Mouse (Mus musculus) liver, postnatal 0 days (tissue): ENCODE results near the gene Wdr1. TPM values are rescaled to one million over a fixed set of nuclear protein-coding genes. Genes with fewer than 3 reads are reported as not detected.

Source experiments
- ATAC-seq: fragments of 200-750 bp; cut with Nextera tagmentation; 2 replicates; pipeline ENCODE4 v1.8.0; 2017; ENCODE audit warnings: mild to moderate bottlenecking, moderate library complexity
- DNase-seq: peaks from one replicate; pipeline ENCODE4 v3.0.0-alpha.2; 2016
- H3K27ac ChIP-seq: fragments of 300-500 bp; sonication (generic); 2 replicates; pipeline ENCODE4 v1.5.1; 2014; ENCODE audit warnings: antibody characterized with exemption, moderate library complexity, mild to moderate bottlenecking, low read depth
- H3K27me3 ChIP-seq: fragments of 300-500 bp; sonication (generic); 2 replicates; pipeline ENCODE4 v1.6.1; 2014; ENCODE audit warnings: low read length, control low read depth, mixed read lengths; ENCODE audit not compliant: insufficient read depth
- H3K36me3 ChIP-seq: fragments of 300-500 bp; sonication (generic); replicated peaks from 2 replicates; pipeline ENCODE4 v1.6.1; 2014; ENCODE audit warnings: mild to moderate bottlenecking, control low read depth, low read length, moderate library complexity, mixed read lengths; ENCODE audit not compliant: insufficient read depth
- H3K4me1 ChIP-seq: fragments of 300-500 bp; sonication (generic); 2 replicates; pipeline ENCODE4 v1.6.1; 2014; ENCODE audit warnings: antibody characterized with exemption, mild to moderate bottlenecking, control low read depth; ENCODE audit not compliant: insufficient read depth
- H3K4me2 ChIP-seq: fragments of 300-500 bp; sonication (generic); 2 replicates; pipeline ENCODE4 v1.6.1; 2014; ENCODE audit warnings: low read depth, mild to moderate bottlenecking, low read length, moderate library complexity, mixed read lengths
- H3K4me3 ChIP-seq: fragments of 300-500 bp; sonication (generic); 2 replicates; pipeline ENCODE4 v1.5.1; 2014; ENCODE audit warnings: low read depth, low read length
- H3K9ac ChIP-seq: fragments of 300-500 bp; sonication (generic); replicated peaks from 2 replicates; pipeline ENCODE4 v1.6.1; 2014; ENCODE audit warnings: mild to moderate bottlenecking, moderate library complexity
- H3K9me3 ChIP-seq: fragments of 300-500 bp; sonication (generic); 2 replicates; pipeline ENCODE4 v1.6.1; 2016; ENCODE audit warnings: mild to moderate bottlenecking, control low read depth, low read length, mixed read lengths
- CTCF ChIP-seq: sonication (generic); IDR thresholded peaks from 2 replicates; pipeline ENCODE4 v1.5.1; 2016; ENCODE audit warnings: antibody characterized with exemption, low read depth
- EP300 ChIP-seq: IDR thresholded peaks from 2 replicates; pipeline ENCODE4 v1.6.1; 2016; ENCODE audit warnings: antibody characterized with exemption, low read depth, mild to moderate bottlenecking
- WGBS: fragments of 180-500 bp; shearing (Covaris S2); extraction: QIAGEN DNeasy Blood & Tissue Kit; methylation state at CpG from one replicate; pipeline ENCODE4 v1.1.7; 2014; ENCODE audit not compliant: insufficient replicate concordance; 5-methylcytosine and 5-hydroxymethylcytosine counted together
- polyA plus RNA-seq: library from polyadenylated mRNA; unstranded; fragments of >200 nt; fragmentation: Nextera tagmentation; extraction: Ambion mirVana; gene quantifications from 2 replicates; pipeline ENCODE4 v1.2.1, GENCODE M21; 2015

The Wdr1 gene
- polyA plus RNA-seq, 1 experiment from 2014 or later: 60.7 TPM

GRCm38 (mm10) chr5:38543496-38544217 is 19.4 kb downstream of the Wdr1 start:
- no peak overlapping the region for H3K27ac ChIP-seq

GRCm38 (mm10) chr5:38541728-38542127 is 21.3 kb downstream of the Wdr1 start:
- no peak overlapping the region for H3K27ac ChIP-seq
- no peak overlapping the region for H3K4me2 ChIP-seq
- H3K9me3 ChIP-seq: no peaks in the 10 kb centered on the region
- 86% methylated on average over 3 of the region's 3 CpGs for WGBS
- H3K4me3 ChIP-seq: no peak overlapping the region
- no peak for TF ChIP-seq EP300
- TF ChIP-seq CTCF: no peak
- DNase-seq: no peak
- peaks cover 99% of the 10 kb centered on the region for H3K36me3 ChIP-seq
- ATAC-seq: no peak
- no peaks in the 10 kb centered on the region for H3K4me1 ChIP-seq
- H3K27me3 ChIP-seq: no peaks in the 10 kb centered on the region
- no peak overlapping the region for H3K9ac ChIP-seq

More at GRCm38 (mm10) chr5:38543496-38544217, 19.4 kb downstream of the Wdr1 start:
- H3K27me3 ChIP-seq: no peaks in the 10 kb centered on the region
- 82% methylated on average over 4 of the region's 4 CpGs for WGBS
- no peaks in the 10 kb centered on the region for H3K9me3 ChIP-seq
- DNase-seq: no peak
- H3K4me2 ChIP-seq: no peak overlapping the region
- no peak for ATAC-seq
- no peaks in the 10 kb centered on the region; the same call in 1 of the 2 replicates for H3K4me1 ChIP-seq
- H3K36me3 ChIP-seq: peaks cover 99% of the 10 kb centered on the region
- TF ChIP-seq EP300 (no peak), CTCF (no peak)
- no peak overlapping the region for H3K9ac ChIP-seq
- no peak overlapping the region for H3K4me3 ChIP-seq

- Histone ChIP-seq H3K4me1 (no peaks in the 10 kb centered on the region), H3K27ac (no peak overlapping the region), H3K4me3 (no peak overlapping the region), H3K9ac (no peak overlapping the region), H3K4me2 (no peak overlapping the region), H3K27me3 (no peaks in the 10 kb centered on the region), H3K36me3 (peaks cover 99% of the 10 kb centered on the region), H3K9me3 (no peaks in the 10 kb centered on the region)
- DNase-seq (no peak), ATAC-seq (no peak)
- TF ChIP-seq EP300 (no peak), CTCF (no peak)
- WGBS: 91% methylated on average over 1 of the region's 1 CpGs
Measured at GRCm38 (mm10) chr5:38540898-38541297, 22.1 kb downstream of the Wdr1 start.

GRCm38 (mm10) chr5:38538508-38538907 is 24.5 kb downstream of the Wdr1 start:
- no peaks in the 10 kb centered on the region for H3K9me3 ChIP-seq
- no peak for ATAC-seq
- DNase-seq: no peak
- no peak overlapping the region for H3K27ac ChIP-seq
- TF ChIP-seq EP300 (no peak), CTCF (no peak)
- WGBS: 81% methylated on average over 8 of the region's 8 CpGs
- no peaks in the 10 kb centered on the region for H3K4me1 ChIP-seq
- H3K4me2 ChIP-seq: no peak overlapping the region
- no peak overlapping the region for H3K9ac ChIP-seq
- no peak overlapping the region for H3K4me3 ChIP-seq
- H3K27me3 ChIP-seq: no peaks in the 10 kb centered on the region
- peaks cover 97% of the 10 kb centered on the region for H3K36me3 ChIP-seq

GRCm38 (mm10) chr5:38537845-38538244 is 25.2 kb downstream of the Wdr1 start:
- Histone ChIP-seq H3K9me3 (no peaks in the 10 kb centered on the region), H3K27me3 (no peaks in the 10 kb centered on the region), H3K9ac (no peak overlapping the region), H3K4me1 (no peaks in the 10 kb centered on the region), H3K4me2 (no peak overlapping the region), H3K4me3 (no peak overlapping the region), H3K27ac (no peak overlapping the region), H3K36me3 (peaks cover 94% of the 10 kb centered on the region)
- no peak for ATAC-seq
- TF ChIP-seq CTCF (no peak), EP300 (no peak)
- DNase-seq: no peak
- 88% methylated on average over 4 of the region's 4 CpGs for WGBS

- H3K9ac ChIP-seq: no peak overlapping the region
- no peaks in the 10 kb centered on the region for H3K4me1 ChIP-seq
- H3K27me3 ChIP-seq: no peaks in the 10 kb centered on the region
- H3K4me2 ChIP-seq: no peak overlapping the region
- DNase-seq (no peak), ATAC-seq (no peak)
- no peaks in the 10 kb centered on the region for H3K9me3 ChIP-seq
- WGBS: 86% methylated on average over 3 of the region's 3 CpGs
- peaks cover 94% of the 10 kb centered on the region for H3K36me3 ChIP-seq
- TF ChIP-seq EP300 (no peak), CTCF (no peak)
- no peak overlapping the region for H3K4me3 ChIP-seq
- no peak overlapping the region for H3K27ac ChIP-seq
Measured at GRCm38 (mm10) chr5:38536822-38537221, 26.2 kb downstream of the Wdr1 start.

- Histone ChIP-seq H3K27ac (no peak overlapping the region), H3K9me3 (no peaks in the 10 kb centered on the region), H3K27me3 (no peaks in the 10 kb centered on the region), H3K36me3 (peaks cover 92% of the 10 kb centered on the region), H3K4me1 (no peaks in the 10 kb centered on the region), H3K4me2 (no peak overlapping the region), H3K9ac (no peak overlapping the region), H3K4me3 (no peak overlapping the region)
- DNase-seq: no peak
- ATAC-seq: no peak
- no peak for TF ChIP-seq CTCF
- no peak for TF ChIP-seq EP300
- 91% methylated on average over 4 of the region's 4 CpGs for WGBS
Measured at GRCm38 (mm10) chr5:38532084-38532483, 30.9 kb downstream of the Wdr1 start.
